Mouse (Mus musculus): ENCODE measurements at regions not wholly inside any gene's neighbourhood (a gene's known extent, or its start where the extent isn't known, plus 50 kb on each side); places are given as distances from the start of the nearest gene placed in this dataset.

GRCm38 (mm10) chr7:113621316-113621715, 107.7 kb downstream of the Far1 start:
- no peak for DNase-seq (ENCODE audit: low read depth, low spot score)

- peak; percentile 34 for DNase-seq (ENCODE audit: low read depth, low spot score)
Measured at GRCm38 (mm10) chr7:113621898-113622510, 108.4 kb downstream of the Far1 start.

GRCm38 (mm10) chr7:113623296-113623695, 109.7 kb downstream of the Far1 start:
- no peak for DNase-seq (ENCODE audit: low read depth, low spot score)

DNA sequence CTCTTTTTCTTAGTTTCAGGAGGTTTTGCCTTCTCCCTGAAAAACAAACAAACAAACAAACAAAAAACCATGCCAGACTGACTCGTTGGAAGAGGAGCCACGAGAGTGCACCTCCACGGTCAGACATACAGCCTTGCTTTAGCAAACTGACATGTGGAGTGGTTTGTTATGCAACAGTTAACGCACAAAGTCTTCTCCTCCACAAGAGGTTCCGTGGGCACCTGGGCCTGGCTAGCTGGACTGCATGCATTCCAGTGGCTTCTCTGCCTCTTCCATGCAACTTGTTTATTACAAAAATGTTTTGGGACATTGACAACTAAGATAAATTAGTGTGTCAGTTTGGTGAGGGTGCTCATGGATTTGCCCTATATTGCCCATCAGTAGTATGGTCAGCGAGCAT, 110.3 kb downstream of the Far1 start:
- DNase-seq (ENCODE audit: low read depth, low spot score) = no peak

DNA sequence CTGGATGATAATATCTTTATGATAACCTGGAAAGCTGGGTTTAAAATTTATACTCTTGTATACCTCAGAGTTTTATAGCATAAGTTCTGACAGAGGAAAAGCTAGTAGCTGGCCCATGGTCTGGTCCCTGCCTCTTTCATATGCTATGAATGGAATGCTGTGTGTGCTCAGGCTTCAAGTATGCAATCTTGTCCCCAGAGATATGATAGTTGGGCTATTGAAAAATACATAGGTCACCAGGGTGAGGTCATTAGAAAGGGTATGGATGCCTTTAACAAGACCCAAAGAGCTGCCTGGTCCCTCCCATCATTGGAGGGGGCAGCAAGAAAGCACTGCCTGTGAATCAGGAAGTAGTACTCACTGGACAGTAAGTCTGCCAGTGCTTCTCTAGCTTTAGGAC, 113.1 kb downstream of the Far1 start:
- no peak for DNase-seq (ENCODE audit: low read depth, low spot score)

GRCm38 (mm10) chr7:113637011-113637600, 123.5 kb downstream of the Far1 start:
- no peak for DNase-seq (ENCODE audit: low read depth, low spot score)

- DNase-seq (ENCODE audit: low read depth, low spot score) = no peak
Measured at GRCm38 (mm10) chr7:113638098-113638497, 124.5 kb downstream of the Far1 start.

- DNase-seq (ENCODE audit: low read depth, low spot score) = no peak
Measured at GRCm38 (mm10) chr7:113642540-113642939, 123.3 kb upstream of the Spon1 start.

DNA sequence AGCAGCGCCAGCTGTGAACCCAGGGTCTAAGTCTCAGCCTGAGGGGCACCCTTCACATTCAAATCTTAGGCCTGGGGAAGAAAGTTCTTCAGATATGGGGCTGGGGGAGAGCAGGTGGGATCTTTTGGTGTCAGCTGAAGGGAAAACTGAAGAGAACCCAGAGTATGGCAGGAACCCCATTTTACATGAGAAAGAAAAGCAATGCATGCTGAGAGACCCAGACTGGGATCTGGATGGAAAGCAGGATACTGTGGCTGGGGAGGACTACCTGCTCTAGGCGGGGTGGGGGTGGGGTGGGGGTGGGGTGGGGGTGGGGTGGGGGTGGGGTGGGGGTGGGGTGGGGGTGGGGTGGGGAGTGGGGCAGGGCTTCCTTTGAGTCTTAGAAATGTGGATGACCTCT, 115.2 kb upstream of the Spon1 start:
- no peak for DNase-seq (ENCODE audit: low read depth, low spot score)

- DNase-seq (ENCODE audit: low read depth, low spot score) = no peak
Measured at GRCm38 (mm10) chr7:113651696-113652095, 114.1 kb upstream of the Spon1 start.

GRCm38 (mm10) chr7:113653130-113653529, 112.7 kb upstream of the Spon1 start:
- peak; percentile 36 for DNase-seq (ENCODE audit: low read depth, low spot score)

GRCm38 (mm10) chr7:113655336-113655735, 110.5 kb upstream of the Spon1 start:
- no peak for DNase-seq (ENCODE audit: low read depth, low spot score)

GRCm38 (mm10) chr7:113672779-113673595, 92.8 kb upstream of the Spon1 start:
- peak; percentile 60 for DNase-seq (ENCODE audit: low read depth, low spot score)

DNA sequence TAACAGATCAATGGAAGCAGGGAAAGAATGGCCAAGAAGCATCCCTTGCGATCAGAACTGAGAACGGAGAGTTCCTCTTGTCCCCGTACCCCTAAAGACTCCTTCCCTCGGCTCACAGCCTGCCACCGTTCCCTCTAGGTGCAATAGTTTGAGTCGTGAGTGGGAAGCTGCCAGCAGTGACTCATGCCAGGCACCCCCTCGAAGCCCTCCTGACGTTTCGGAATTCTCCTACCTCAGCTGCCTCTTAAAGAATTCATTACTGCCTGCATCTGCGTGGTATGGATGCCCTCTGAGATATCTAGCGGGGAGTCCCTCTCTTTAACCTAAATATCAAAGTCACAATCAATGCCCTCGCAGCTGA, 92.2 kb upstream of the Spon1 start:
- no peak for DNase-seq (ENCODE audit: low read depth, low spot score)

DNA sequence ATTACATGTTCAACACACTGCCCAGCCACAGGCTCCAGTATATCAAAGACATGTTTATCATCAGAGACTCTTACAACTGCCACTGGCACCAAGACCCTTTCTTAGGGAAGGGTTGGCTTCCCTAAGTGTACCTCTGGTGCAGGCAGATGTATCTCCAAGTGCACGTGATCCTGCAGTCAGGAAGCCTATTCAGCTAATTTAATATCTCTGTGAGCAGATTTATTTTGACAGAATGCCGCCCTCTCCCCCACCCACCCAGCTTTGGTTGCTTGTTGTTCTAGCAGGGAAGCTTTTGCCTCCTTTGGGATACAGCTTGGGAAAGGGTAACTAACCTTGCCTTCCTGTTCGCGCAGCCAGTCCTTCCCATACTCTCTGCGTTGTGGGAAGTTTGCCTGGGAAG, 83.5 kb upstream of the Spon1 start:
- no peak for DNase-seq (ENCODE audit: low read depth, low spot score)

DNA sequence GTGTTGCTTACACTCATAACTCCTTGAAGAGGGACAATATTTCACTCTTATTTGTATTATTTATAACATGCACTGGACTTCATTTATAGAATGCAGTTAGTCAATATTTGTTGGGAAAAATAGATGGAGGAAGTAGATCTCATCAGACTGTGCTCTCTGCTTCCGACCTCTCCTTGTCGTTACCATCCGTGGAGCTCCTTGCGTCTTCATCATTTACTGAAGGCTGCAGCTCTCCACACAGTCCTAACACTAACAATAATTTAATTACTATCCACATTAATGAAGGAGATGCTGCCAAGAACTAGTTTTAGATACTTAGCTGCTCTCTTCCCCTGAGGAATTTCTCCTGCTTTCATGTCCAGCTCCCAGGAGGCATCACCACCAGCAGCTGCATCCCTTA, 80.4 kb upstream of the Spon1 start:
- no peak for DNase-seq (ENCODE audit: low read depth, low spot score)

DNA sequence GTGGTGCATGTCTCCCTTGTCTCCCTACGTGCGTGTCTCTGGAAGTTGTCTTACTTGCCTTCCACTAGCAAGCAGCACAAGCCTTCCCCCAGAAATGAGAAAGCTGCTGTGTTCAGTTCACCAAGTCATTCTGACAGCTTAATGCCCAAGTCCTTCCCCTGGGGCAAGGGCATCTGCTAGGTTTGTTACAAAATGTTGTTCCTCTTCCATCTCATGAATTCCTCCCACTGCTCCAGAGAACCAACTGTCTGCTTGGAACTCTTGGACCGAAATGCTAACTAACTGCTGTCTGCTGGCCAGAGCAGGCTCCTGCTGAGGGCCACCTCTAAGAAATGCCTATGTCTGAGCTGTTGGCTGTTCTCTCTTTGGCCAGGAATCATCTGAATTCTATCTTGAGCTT, 79.3 kb upstream of the Spon1 start:
- DNase-seq (ENCODE audit: low read depth, low spot score) = no peak

DNA sequence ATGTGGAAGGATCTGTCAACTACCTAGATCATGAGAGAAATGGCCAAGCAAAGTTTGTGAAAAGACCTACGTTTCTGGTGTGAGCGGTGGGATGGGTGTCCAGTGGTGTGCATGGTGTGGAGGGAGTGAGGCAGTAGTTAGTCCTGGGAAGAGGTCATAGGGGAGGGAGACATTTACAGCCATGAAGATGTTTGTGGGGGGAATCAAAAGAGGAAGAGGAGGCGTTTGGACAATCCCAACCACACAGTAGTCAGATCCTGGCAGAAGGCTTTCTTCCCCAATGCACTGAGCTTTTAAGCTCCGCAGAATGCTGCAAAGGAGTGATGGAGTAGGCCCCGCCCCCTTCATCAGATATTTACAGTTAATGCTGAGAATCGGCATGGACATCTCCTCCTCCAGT, 78.2 kb upstream of the Spon1 start:
- DNase-seq (ENCODE audit: low read depth, low spot score) = no peak

DNA sequence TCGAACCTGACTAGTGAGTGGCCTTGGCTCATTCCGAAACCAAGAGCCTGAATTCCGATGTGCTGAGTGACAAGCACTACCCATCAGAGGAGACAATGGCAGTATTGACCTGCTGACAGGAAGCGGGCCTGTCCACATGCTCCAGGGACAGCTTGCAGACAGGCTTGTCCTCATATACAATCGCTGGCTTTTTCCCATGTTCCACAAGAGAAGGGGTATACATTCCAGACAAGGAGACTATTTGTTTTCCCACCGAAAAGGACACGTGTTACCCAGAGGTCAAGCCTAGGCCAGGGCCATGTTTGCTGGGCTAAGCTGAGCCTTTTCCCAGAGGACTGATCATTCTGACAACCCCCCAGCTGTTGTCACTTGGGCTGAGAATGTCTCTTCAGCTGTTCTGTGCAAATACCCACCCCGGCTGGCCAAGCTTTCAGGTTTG, 77.5 kb upstream of the Spon1 start:
- peak; percentile 77 for DNase-seq (ENCODE audit: low read depth, low spot score)

- DNase-seq (ENCODE audit: low read depth, low spot score) = no peak
Measured at GRCm38 (mm10) chr7:113688717-113689116, 77.1 kb upstream of the Spon1 start.

DNA sequence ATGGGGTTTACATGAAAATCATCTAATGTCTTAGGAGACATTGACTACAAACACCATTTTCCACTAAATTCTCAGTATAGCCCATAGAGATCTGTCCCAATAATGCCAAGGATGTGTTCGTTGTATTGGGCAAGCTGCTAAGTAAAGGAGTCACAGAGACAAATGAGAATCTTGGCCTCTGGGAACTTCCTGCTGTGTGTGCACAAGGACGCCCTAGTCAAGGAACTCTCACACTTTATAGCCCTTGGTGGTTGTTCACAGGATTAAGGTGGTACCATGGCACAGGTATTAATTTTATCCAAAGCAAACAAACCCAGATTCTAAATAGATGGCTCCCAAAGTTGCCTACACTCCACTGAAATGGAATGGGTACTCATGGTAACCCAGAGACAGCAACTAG, 76.7 kb upstream of the Spon1 start:
- DNase-seq (ENCODE audit: low read depth, low spot score) = no peak

GRCm38 (mm10) chr7:113691756-113692155, 74.0 kb upstream of the Spon1 start:
- DNase-seq (ENCODE audit: low read depth, low spot score) = no peak

- DNase-seq (ENCODE audit: low read depth, low spot score) = no peak
Measured at GRCm38 (mm10) chr7:113693526-113693925, 72.3 kb upstream of the Spon1 start.
